Mouse (Mus musculus): ENCODE results near the gene Tnfsfm13.
"Not testable (repeated sequence)": the region's sequence is repeated elsewhere in the genome, so short reads cannot be mapped to it uniquely, and the experiment has no call there.

Gene Tnfsfm13

GRCm38 (mm10) chr11:69704613-69705010, 8.7 kb upstream of the Tnfsfm13 start:
- DNase-seq (ENCODE audit: low spot score in 2 of 2), result no peak

- DNase-seq (ENCODE audit: low spot score in 2 of 2), result no peak
Measured at GRCm38 (mm10) chr11:69703814-69704612, 8.1 kb upstream of the Tnfsfm13 start.

GRCm38 (mm10) chr11:69703381-69703780, 7.5 kb upstream of the Tnfsfm13 start:
- DNase-seq (ENCODE audit: low spot score in 2 of 2), result not testable (repeated sequence)

GRCm38 (mm10) chr11:69702886-69703285, 7.0 kb upstream of the Tnfsfm13 start:
- DNase-seq (ENCODE audit: low spot score in 2 of 2), result not testable (repeated sequence)

GRCm38 (mm10) chr11:69699595-69699994, 3.7 kb upstream of the Tnfsfm13 start:
- DNase-seq (ENCODE audit: low spot score in 2 of 2), result no peak

- DNase-seq (ENCODE audit: low spot score in 2 of 2), result no peak
Measured at GRCm38 (mm10) chr11:69698574-69698973, 2.7 kb upstream of the Tnfsfm13 start.

GRCm38 (mm10) chr11:69697396-69697795, 1.5 kb upstream of the Tnfsfm13 start:
- DNase-seq (ENCODE audit: low spot score in 2 of 2), result no peak

- DNase-seq (ENCODE audit: low spot score in 2 of 2), result no peak
Measured at GRCm38 (mm10) chr11:69695046-69695360, 895 bp downstream of the Tnfsfm13 start.

- DNase-seq (ENCODE audit: low spot score in 2 of 2), result no peak
Measured at GRCm38 (mm10) chr11:69693421-69693965, 2.4 kb downstream of the Tnfsfm13 start.

- no peak for DNase-seq (ENCODE audit: low spot score in 2 of 2)
Measured at GRCm38 (mm10) chr11:69692863-69693262, 3.0 kb downstream of the Tnfsfm13 start.

- peak; percentile 33 to 60 for DNase-seq (ENCODE audit: low spot score in 2 of 2)
Measured at GRCm38 (mm10) chr11:69692196-69692811, 3.6 kb downstream of the Tnfsfm13 start.

- no peak for DNase-seq (ENCODE audit: low spot score in 2 of 2)
Measured at GRCm38 (mm10) chr11:69689891-69690290, 6.0 kb downstream of the Tnfsfm13 start.

- DNase-seq (ENCODE audit: low spot score in 2 of 2), result no peak
Measured at GRCm38 (mm10) chr11:69687061-69687460, 8.8 kb downstream of the Tnfsfm13 start.

- no peak for DNase-seq (ENCODE audit: low spot score in 2 of 2)
Measured at GRCm38 (mm10) chr11:69686377-69686776, 9.5 kb downstream of the Tnfsfm13 start.

- DNase-seq (ENCODE audit: low spot score in 2 of 2), result no peak
Measured at GRCm38 (mm10) chr11:69685526-69686148, 10.3 kb downstream of the Tnfsfm13 start, which contains the start of gene Tnfsf13. Gene Tnfsf13 (minus strand): TSS chr11:69685784.

- no peak for DNase-seq (ENCODE audit: low spot score in 2 of 2)
Measured at GRCm38 (mm10) chr11:69684936-69685335, 11.0 kb downstream of the Tnfsfm13 start.

- DNase-seq (ENCODE audit: low spot score in 2 of 2), result no peak
Measured at GRCm38 (mm10) chr11:69684128-69684745, 11.7 kb downstream of the Tnfsfm13 start.

GRCm38 (mm10) chr11:69683576-69683975, 12.3 kb downstream of the Tnfsfm13 start:
- no peak for DNase-seq (ENCODE audit: low spot score in 2 of 2)

GRCm38 (mm10) chr11:69682840-69683533, 12.9 kb downstream of the Tnfsfm13 start:
- DNase-seq (ENCODE audit: low spot score in 2 of 2), result peak; percentile 79 to 87

- no peak for DNase-seq (ENCODE audit: low spot score in 2 of 2)
Measured at GRCm38 (mm10) chr11:69682209-69682839, 13.6 kb downstream of the Tnfsfm13 start.
